Mouse (Mus musculus) ES-E14 (cell line): ENCODE measurements around the gene Tmem74b. TPM values are rescaled to one million over a fixed set of nuclear protein-coding genes. Genes with fewer than 3 reads are reported as not detected.

Experiments used
- DNase-seq: peaks from one replicate; pipeline ENCODE4 v3.0.0-alpha.2; 2013; ENCODE audit warnings: low read depth, low spot score
- H3K27ac ChIP-seq: 2 replicates; pipeline ENCODE4 v1.5.1; 2012; ENCODE audit warnings: low read depth, mild to moderate bottlenecking, low read length, moderate library complexity, mixed read lengths; ENCODE audit not compliant: poor library complexity, insufficient read depth, severe bottlenecking
- H3K36me3 ChIP-seq: 2 replicates; pipeline ENCODE4 v1.6.1; 2012; ENCODE audit warnings: mild to moderate bottlenecking, low read length, moderate library complexity, mixed read lengths; ENCODE audit not compliant: control insufficient read depth, poor library complexity, insufficient read depth, severe bottlenecking
- H3K4me1 ChIP-seq, 2 experiments: fragments of 150-350 bp in 1 of 2; sonication (generic) in 1 of 2; 2 replicates each; pipeline ENCODE4 v1.6.1; 2012; ENCODE audit warnings: low read length in 2 of 2, mild to moderate bottlenecking in 1 of 2, mixed read lengths in 1 of 2; ENCODE audit not compliant: control insufficient read depth in 2 of 2, insufficient read depth in 2 of 2, poor library complexity in 1 of 2
- H3K4me3 ChIP-seq, 2 experiments: fragments of 150-350 bp in 1 of 2; sonication (generic) in 1 of 2; 2 replicates each; pipeline ENCODE4 v1.5.1; 2012; ENCODE audit warnings: low read length in 2 of 2, low read depth in 1 of 2, mild to moderate bottlenecking in 1 of 2, mixed read lengths in 1 of 2; ENCODE audit not compliant: insufficient read depth in 1 of 2, poor library complexity in 1 of 2, severe bottlenecking in 1 of 2
- H3K9ac ChIP-seq: 2 replicates; pipeline ENCODE4 v1.6.1; 2012; ENCODE audit warnings: low read depth, mild to moderate bottlenecking, low read length, mixed read lengths; ENCODE audit not compliant: poor library complexity, insufficient read depth, severe bottlenecking
- H3K9me3 ChIP-seq: fragments of 150-350 bp; sonication (generic); 2 replicates; pipeline ENCODE4 v1.6.1; 2012; ENCODE audit warnings: low read depth, mild to moderate bottlenecking, low read length; ENCODE audit not compliant: control insufficient read depth, insufficient read depth
- CHD2 ChIP-seq: IDR thresholded peaks from 2 replicates; pipeline ENCODE4 v1.6.1; 2014; ENCODE audit warnings: mild to moderate bottlenecking, low read depth, low read length, inconsistent platforms
- HCFC1 ChIP-seq: IDR thresholded peaks from 2 replicates; pipeline ENCODE4 v1.6.1; 2012; ENCODE audit warnings: low read length, inconsistent platforms, borderline replicate concordance; ENCODE audit not compliant: insufficient read depth
- MAFK ChIP-seq: IDR thresholded peaks from 2 replicates; pipeline ENCODE4 v1.6.1; 2014; ENCODE audit warnings: mild to moderate bottlenecking, low read depth, low read length, inconsistent platforms; ENCODE audit not compliant: insufficient read depth
- ZC3H11A ChIP-seq: IDR thresholded peaks from 2 replicates; pipeline ENCODE4 v1.6.1; 2012; ENCODE audit warnings: low read depth, mild to moderate bottlenecking, inconsistent platforms, low read length, borderline replicate concordance
- ZNF384 ChIP-seq: IDR thresholded peaks from 2 replicates; pipeline ENCODE4 v1.6.1; 2012; ENCODE audit warnings: low read depth, low read length, inconsistent platforms
- in situ Hi-C, 2 experiments: fragments of 600-800 bp; cut with MboI; formaldehyde crosslinking; loops; one replicate each; pipeline ENCODE4 v1.15.1; 2025; ENCODE audit warnings: low sequenced_read_pairs in 2 of 2, inconsistent platforms in 1 of 2; ENCODE audit not compliant: unreplicated experiment in 2 of 2
- total RNA-seq: library from RNA; depleted of rRNA; stranded (reverse); fragments of 300-350 nt; gene quantifications from 2 replicates; pipeline ENCODE4 v1.2.3, GENCODE M21; 2012

Gene Tmem74b
- total RNA-seq, 1 experiment = 0.40 TPM

DNA sequence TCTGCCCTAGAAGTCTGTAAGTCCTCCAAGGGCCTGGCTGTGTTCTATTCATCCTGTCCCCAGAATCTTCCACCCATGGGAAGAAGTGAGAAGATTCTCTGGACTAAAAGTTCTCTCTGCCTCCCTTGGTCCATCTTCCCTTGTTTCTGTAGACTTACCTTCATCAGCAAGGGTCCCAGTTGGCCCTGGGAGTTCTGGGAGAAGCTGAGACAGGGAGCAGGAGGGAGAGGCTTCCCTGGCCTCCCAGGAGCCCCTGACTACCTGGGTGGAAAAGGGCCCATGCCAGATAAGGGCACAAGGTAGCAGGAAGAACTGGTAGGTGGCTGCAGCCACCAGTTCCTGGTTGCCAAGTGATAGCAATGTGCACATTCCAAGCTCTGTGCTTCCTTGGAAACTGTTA lies 42.0 kb downstream of the Tmem74b start, which contains the start of gene Psmf1:
Psmf1 (minus strand) TSS at position 342 of the 400 bp plus-strand sequence.
- peaks cover 0 to 5% of the 10 kb centered on the region in 2 experiments; a peak in 1 of 4 replicates for H3K4me1 ChIP-seq
- no peaks in the 10 kb centered on the region for H3K9me3 ChIP-seq
- in situ Hi-C loops = no loop called here
- TF ChIP-seq HCFC1 = no peak
- TF ChIP-seq MAFK = no peak
- no peak for DNase-seq
- 0 out of 2 replicates have a peak, but pooled peaks cover 2% of the 10 kb centered on the region for H3K36me3 ChIP-seq
- H3K4me3 ChIP-seq = no peak within 1 kb of the TSS
- H3K27ac ChIP-seq = no peak within 1 kb of the TSS
- H3K9ac ChIP-seq = no peak within 1 kb of the TSS

DNA sequence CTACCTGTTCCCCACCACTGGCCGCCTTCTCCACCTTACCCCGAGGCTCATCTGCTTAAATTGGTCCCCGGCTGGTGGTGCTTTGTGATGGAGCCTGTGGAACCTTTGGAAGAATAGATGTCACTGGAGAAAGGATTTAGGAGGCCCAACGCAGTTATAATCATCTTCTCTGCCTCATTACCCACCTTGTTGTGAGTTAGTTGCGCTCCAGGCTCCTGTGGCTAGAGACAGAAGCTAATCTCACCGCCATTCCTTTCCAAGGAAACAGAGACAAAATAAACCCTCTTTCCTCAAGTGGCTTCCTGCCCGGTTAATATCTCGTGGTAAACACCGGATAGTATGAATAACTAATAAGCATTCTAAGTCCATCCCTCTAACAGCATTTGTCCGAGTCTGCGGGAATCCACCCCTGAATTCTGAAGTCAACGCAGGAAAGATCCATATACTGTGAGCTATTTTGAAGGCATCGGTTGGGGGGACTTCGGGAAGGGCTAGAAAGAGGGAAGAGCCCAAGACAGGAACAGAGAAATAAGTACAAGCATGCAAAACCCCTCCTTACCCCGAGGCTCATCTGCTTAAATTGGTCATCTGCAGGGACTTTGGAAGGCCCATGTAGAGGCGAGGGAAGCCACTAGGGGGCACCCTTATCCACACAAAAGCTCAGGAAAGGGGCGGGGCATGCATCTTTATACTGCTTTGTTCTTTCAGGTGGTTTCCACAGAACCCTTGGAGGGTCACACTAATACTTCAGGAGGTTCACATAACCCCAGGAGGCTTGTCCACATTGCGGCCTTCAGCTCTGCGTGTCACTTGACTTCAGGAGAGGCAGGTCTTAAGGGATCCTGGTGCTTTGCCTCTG lies 46.3 kb downstream of the Tmem74b start:
- H3K9ac ChIP-seq = no peak overlapping the region
- no peak overlapping the region for H3K27ac ChIP-seq
- no peaks in the 10 kb centered on the region for H3K4me1 ChIP-seq
- DNase-seq = peak; percentile 74
- no peak overlapping the region for H3K4me3 ChIP-seq
- in situ Hi-C loops = no loop called here
- no peaks in the 10 kb centered on the region for H3K9me3 ChIP-seq
- H3K36me3 ChIP-seq = no peaks in the 10 kb centered on the region
- TF ChIP-seq HCFC1 (no peak), ZNF384 (no peak), CHD2 (no peak), ZC3H11A (no peak), MAFK (no peak)

DNA sequence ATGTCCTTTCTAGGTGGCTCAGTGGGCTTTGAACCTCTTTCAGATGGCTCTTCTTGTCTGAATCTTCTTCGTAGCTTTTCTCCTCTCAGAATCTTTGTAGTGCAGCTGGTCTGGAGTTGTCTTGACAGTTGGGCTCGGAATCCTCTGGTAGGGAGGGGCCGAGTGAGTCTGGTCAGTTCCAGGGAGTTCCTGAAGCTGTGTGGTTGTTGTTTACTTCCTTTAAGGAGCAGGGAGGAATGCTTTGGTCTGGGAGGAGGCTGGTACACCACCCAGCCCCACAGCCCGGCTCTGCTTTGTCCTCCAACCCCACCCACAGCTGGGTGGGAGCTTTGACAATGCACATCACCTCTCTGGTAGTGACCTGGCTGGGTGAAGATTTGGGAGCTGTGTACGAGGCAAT lies 49.5 kb downstream of the Tmem74b start:
- Histone ChIP-seq H3K4me1 (no peaks in the 10 kb centered on the region), H3K9ac (no peak overlapping the region), H3K36me3 (no peaks in the 10 kb centered on the region), H3K4me3 (no peak overlapping the region), H3K9me3 (no peaks in the 10 kb centered on the region), H3K27ac (no peak overlapping the region)
- TF ChIP-seq CHD2 (no peak), ZNF384 (no peak), HCFC1 (no peak), MAFK (no peak), ZC3H11A (no peak)
- in situ Hi-C loops = no loop called here
- no peak for DNase-seq

DNA sequence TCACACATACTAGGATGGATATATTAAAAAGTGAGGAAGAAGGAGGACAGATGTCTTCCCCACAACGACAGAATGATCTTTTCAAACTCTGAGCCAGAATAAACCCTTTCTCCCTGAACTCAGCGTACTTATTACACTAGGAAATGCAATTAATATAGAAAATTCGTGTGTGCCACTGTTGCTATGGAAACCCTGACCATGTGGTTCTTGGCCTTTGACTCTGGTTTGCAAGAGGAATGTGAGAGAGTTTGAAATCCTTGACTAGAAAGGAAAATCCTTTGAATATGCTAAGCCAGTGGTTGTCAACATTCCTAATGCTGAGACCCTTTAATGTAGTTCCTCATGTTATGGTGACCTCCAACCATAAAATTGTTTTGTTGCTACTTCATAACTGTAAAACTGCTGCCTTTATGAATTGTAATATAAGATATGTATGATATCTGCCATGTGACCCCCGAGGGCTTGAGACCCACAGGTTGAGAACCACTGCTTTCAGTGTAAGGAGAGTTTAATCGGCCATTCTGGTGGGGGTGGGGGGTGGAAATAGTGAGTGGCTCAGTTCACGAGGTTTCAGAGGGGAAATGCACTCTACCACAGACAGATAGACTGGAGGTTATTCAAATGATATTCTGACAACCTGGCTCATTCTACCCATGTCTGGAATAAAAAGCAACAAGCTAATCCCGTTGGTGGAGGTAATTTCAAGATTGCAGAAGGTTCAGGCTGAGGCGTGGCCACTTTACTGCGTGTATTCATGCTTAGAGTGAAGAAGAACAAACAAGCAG lies 54.7 kb downstream of the Tmem74b start:
- H3K4me1 ChIP-seq = no peaks in the 10 kb centered on the region
- H3K9me3 ChIP-seq = no peaks in the 10 kb centered on the region
- no peak overlapping the region for H3K9ac ChIP-seq
- no peak for DNase-seq
- no peak for TF ChIP-seq HCFC1
- no peak for TF ChIP-seq MAFK
- no peak for TF ChIP-seq ZNF384
- no peak for TF ChIP-seq CHD2
- TF ChIP-seq ZC3H11A = no peak
- H3K36me3 ChIP-seq = no peaks in the 10 kb centered on the region
- no peak overlapping the region for H3K27ac ChIP-seq
- in situ Hi-C loops = no loop called here
- H3K4me3 ChIP-seq = no peak overlapping the region
